Mouse (Mus musculus): Measurements from ENCODE around the gene Scamp2. TPM values are rescaled to one million over a fixed set of nuclear protein-coding genes. Genes with fewer than 3 reads are reported as not detected.
A peak's percentile ranks its signal among the peaks of the same experiment; 100 is the strongest.

The Scamp2 gene
- polyA plus RNA-seq, 1 experiment, result 3.8 TPM

- TF ChIP-seq GATA1 (IDR thresholded peaks at IDR 0.05; ENCODE audit: low read length), result no peak
Measured at GRCm38 (mm10) chr9:57539550-57539949, 21.2 kb upstream of the Scamp2 start.

- TF ChIP-seq GATA1 (IDR thresholded peaks at IDR 0.05; ENCODE audit: low read length), result no peak
Measured at GRCm38 (mm10) chr9:57541312-57541711, 19.4 kb upstream of the Scamp2 start.

GRCm38 (mm10) chr9:57543951-57544350 is 16.8 kb upstream of the Scamp2 start:
- TF ChIP-seq GATA1 (IDR thresholded peaks at IDR 0.05; ENCODE audit: low read length), result no peak

GRCm38 (mm10) chr9:57547287-57547686 is 13.5 kb upstream of the Scamp2 start:
- TF ChIP-seq GATA1 (IDR thresholded peaks at IDR 0.05; ENCODE audit: low read length), result no peak

GRCm38 (mm10) chr9:57547869-57548268 is 12.9 kb upstream of the Scamp2 start:
- no peak for TF ChIP-seq GATA1 (IDR thresholded peaks at IDR 0.05; ENCODE audit: low read length)

- TF ChIP-seq GATA1 (IDR thresholded peaks at IDR 0.05; ENCODE audit: low read length), result no peak
Measured at GRCm38 (mm10) chr9:57549186-57549585, 11.6 kb upstream of the Scamp2 start.

GRCm38 (mm10) chr9:57550126-57550862 is 10.4 kb upstream of the Scamp2 start:
- TF ChIP-seq GATA1 (IDR thresholded peaks at IDR 0.05; ENCODE audit: low read length), result no peak

GRCm38 (mm10) chr9:57552139-57552887 is 8.4 kb upstream of the Scamp2 start, which contains the start of gene Mpi:
TSS of gene Mpi (minus strand) at chr9:57552763.
- no peak for TF ChIP-seq GATA1 (IDR thresholded peaks at IDR 0.05; ENCODE audit: low read length)

- no peak for TF ChIP-seq GATA1 (IDR thresholded peaks at IDR 0.05; ENCODE audit: low read length)
Measured at GRCm38 (mm10) chr9:57553119-57553518, 7.6 kb upstream of the Scamp2 start.

GRCm38 (mm10) chr9:57554753-57555152 is 6.0 kb upstream of the Scamp2 start:
- no peak for TF ChIP-seq GATA1 (IDR thresholded peaks at IDR 0.05; ENCODE audit: low read length)

GRCm38 (mm10) chr9:57557215-57557614 is 3.5 kb upstream of the Scamp2 start:
- TF ChIP-seq GATA1 (IDR thresholded peaks at IDR 0.05; ENCODE audit: low read length), result no peak

- no peak for TF ChIP-seq GATA1 (IDR thresholded peaks at IDR 0.05; ENCODE audit: low read length)
Measured at GRCm38 (mm10) chr9:57558625-57559024, 2.1 kb upstream of the Scamp2 start.

- no peak for TF ChIP-seq GATA1 (IDR thresholded peaks at IDR 0.05; ENCODE audit: low read length)
Measured at GRCm38 (mm10) chr9:57559568-57559967, 1.2 kb upstream of the Scamp2 start.

- peak; percentile 21 for TF ChIP-seq GATA1 (IDR thresholded peaks at IDR 0.05; ENCODE audit: low read length)
Measured at GRCm38 (mm10) chr9:57560263-57560662, 480 bp upstream of the Scamp2 start.

- no peak for TF ChIP-seq GATA1 (IDR thresholded peaks at IDR 0.05; ENCODE audit: low read length)
Measured at GRCm38 (mm10) chr9:57561711-57562099, 962 bp downstream of the Scamp2 start.

- no peak for TF ChIP-seq GATA1 (IDR thresholded peaks at IDR 0.05; ENCODE audit: low read length)
Measured at GRCm38 (mm10) chr9:57562896-57563372, 2.2 kb downstream of the Scamp2 start.

GRCm38 (mm10) chr9:57564609-57565008 is 3.9 kb downstream of the Scamp2 start:
- TF ChIP-seq GATA1 (IDR thresholded peaks at IDR 0.05; ENCODE audit: low read length), result no peak
